Mouse (Mus musculus): ENCODE measurements around the gene Esrrb.

Esrrb gene

DNA sequence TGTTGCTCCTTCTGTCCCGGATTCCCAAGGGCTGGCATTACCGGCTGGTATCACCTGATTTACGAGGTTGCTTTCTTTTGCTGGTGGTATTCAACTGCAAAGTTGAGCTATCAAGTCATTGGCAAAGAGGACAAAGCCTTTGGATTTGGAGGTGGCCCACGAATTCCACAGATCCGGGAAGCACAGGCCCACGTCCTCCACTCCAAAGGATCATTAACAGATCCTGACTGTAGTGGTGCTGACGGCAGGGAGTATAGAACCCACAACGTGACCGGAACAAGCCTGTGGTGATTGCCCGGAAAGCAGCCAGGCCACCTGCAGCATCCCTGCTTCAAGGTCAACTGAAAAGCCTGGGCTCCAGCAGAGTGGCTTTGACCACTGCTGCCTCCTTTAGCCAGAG lies 140.8 kb downstream of the Esrrb start:
- no peak for DNase-seq (ENCODE audit: low spot score)

GRCm38 (mm10) chr12:86503921-86504320 lies 143.0 kb downstream of the Esrrb start:
- DNase-seq (ENCODE audit: low spot score) = no peak

DNA sequence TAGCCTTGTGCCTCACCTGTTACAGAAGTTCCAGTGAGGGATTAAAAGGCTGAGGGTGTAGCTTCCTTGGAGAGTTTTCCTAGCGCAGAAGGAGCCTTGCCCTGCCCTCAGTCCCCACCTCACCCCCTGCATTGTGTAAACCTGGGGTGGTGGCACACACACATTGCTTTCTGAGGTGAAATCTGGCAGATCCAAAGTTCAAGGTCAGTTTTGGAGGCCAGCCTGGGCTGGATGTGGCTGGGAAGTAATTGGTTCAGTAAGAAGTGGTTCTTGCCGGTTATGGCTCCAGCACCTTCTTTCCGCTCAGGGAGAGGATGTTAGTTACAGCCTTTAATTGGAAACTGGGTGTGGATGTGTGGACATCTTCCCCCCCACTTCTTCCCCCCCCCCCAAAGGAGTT lies 143.4 kb downstream of the Esrrb start:
- no peak for DNase-seq (ENCODE audit: low spot score)

DNA sequence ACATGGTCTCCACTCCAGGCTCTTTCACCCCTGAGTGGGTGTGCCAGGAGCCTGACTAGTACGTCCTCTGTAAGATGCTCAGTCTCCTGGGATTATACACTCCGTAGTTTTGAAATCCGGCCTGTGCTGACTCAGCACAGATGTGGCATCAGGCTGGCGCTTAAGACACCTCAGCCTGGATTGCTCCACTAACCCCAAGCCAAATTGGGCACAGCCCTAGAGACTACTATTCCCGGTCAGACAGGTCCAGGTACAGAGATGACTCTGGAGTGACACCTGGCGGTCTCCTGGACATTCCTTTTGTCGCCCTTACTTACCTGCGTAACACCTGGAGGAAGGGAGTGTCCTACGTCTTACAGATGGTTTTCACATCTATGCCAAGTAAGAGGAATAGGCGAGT lies 146.8 kb downstream of the Esrrb start:
- DNase-seq (ENCODE audit: low spot score) = no peak

GRCm38 (mm10) chr12:86508313-86508988 lies 147.5 kb downstream of the Esrrb start:
- no peak for DNase-seq (ENCODE audit: low spot score)

DNA sequence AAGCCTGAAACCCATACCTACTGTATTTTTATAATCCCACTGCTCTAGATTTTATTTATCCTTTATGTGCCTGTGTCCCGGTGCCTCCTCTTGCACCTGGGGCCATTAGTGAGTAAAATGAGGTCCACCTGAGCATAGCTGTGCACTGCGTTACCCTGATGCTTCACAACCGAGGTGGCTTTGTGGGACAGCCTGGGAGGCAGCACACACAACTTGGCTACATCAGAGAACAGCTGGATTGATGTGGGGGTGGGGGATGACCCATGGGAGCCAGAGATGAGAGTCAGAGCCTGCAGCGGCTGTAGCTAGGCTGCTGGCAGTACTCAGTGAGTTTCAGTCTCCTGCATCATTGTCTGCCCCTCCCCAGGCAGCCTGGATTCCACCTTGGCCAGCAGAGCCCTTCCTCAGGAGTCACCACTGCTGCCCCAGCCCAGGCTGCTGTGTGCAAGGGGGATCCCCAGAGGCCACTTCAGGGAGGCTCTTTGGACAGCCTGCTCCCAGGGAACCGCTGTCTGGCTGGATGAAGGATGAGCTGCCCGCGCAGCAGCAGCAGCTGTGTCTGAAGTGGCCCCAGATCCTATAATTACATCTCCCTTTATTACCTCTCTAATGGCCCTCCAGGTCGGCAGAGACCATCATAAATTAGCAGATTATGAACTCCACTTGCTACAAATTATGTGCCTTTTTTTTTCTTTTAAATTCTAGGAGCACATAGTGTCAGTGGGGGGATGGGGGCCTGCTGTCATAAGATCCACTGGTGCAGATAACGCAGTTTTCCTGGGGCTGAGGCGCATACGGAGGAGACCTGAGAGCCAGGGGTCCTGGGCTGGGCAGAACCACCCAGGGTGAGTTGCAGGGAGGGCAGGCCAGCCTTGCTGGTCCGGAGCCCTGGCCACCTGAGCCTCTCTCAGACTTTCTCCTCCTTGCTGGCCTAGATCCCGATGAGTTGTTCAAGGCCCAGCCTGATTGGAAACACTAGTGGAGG lies 148.7 kb downstream of the Esrrb start:
- peak; percentile 83 for DNase-seq (ENCODE audit: low spot score)

GRCm38 (mm10) chr12:86512335-86512734 lies 151.4 kb downstream of the Esrrb start:
- no peak for DNase-seq (ENCODE audit: low spot score)

DNA sequence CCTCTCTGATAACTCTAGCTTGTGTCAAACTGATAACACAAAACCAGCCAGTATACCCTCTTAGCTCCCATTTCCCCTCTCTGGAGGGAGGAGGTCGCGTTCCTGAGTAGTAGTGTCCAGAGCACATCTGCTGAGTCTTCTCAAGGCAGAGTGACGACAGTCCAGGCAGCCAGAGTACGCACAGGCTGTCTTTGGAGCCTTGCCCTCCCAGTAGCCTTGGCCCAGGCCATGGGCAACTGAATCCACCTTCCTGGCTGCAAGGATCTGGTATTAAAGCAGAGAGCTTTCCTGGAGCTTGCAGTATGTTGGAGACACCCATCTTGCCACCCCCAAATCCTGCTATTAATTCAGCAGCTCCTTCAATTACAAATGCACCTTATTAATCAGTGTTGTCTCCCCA lies 152.7 kb downstream of the Esrrb start:
- no peak for DNase-seq (ENCODE audit: low spot score)

GRCm38 (mm10) chr12:86516602-86517001 lies 155.7 kb downstream of the Esrrb start:
- no peak for DNase-seq (ENCODE audit: low spot score)

- no peak for DNase-seq (ENCODE audit: low spot score)
Measured at GRCm38 (mm10) chr12:86517721-86518120, 156.8 kb downstream of the Esrrb start.

DNA sequence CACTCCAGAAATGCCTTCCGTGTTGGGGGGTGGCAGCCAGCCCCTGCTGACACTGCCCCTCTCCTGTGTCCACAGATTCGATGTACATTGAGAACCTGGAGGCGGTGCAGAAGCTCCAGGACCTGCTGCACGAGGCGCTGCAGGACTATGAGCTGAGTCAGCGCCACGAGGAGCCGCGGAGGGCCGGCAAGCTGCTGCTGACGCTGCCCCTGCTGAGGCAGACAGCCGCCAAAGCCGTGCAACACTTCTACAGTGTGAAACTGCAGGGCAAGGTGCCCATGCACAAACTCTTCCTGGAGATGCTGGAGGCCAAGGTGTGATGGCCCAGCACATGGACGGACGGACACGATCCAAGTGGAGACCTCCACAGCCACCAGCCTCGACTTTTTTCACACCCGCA lies 157.8 kb downstream of the Esrrb start:
- peak; percentile 17 for DNase-seq (ENCODE audit: low spot score)

DNA sequence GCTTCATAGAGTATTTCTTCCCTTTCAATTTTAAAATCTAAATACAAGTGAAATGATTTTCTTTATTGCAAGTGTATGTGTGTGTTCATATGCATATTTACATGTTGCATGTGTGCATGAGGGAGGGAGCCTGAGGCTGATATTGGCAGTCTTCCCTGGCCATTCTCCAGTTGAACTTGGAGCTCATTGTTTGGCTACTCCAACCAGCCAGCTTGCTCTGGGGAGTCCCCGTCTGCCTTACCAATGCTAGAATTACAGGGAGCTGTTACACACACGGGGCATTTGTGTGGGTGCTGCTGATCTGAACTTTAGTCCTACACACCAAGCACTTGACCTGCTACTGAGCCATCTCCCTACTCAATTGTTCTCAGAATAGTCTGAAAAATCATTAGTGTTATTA lies 173.4 kb downstream of the Esrrb start:
- no peak for DNase-seq (ENCODE audit: low spot score)

GRCm38 (mm10) chr12:86537799-86538198 lies 176.9 kb downstream of the Esrrb start:
- no peak for DNase-seq (ENCODE audit: low spot score)

GRCm38 (mm10) chr12:86538711-86539110 lies 177.8 kb downstream of the Esrrb start:
- no peak for DNase-seq (ENCODE audit: low spot score)

- DNase-seq (ENCODE audit: low spot score) = no peak
Measured at GRCm38 (mm10) chr12:86539511-86539910, 178.6 kb downstream of the Esrrb start.

DNA sequence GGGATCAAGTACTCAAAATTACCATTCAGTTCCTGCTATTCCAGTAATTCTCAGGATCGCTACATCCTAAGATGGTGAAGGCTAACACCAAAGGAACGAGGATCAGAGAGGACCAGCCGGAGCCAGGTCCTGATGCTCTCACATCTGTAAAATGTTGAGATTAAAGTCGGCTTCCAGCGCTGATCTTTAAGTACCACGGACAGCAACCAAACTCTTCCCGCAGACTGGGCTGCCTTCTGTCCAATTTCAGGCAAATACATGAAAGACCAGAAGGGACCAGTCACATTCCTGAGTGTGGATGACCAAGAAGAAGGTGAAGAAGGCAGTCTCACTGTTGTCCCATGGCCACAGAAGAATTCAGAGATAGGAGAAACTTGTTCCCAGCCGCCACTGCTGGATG lies 186.9 kb downstream of the Esrrb start:
- DNase-seq (ENCODE audit: low spot score) = no peak

DNA sequence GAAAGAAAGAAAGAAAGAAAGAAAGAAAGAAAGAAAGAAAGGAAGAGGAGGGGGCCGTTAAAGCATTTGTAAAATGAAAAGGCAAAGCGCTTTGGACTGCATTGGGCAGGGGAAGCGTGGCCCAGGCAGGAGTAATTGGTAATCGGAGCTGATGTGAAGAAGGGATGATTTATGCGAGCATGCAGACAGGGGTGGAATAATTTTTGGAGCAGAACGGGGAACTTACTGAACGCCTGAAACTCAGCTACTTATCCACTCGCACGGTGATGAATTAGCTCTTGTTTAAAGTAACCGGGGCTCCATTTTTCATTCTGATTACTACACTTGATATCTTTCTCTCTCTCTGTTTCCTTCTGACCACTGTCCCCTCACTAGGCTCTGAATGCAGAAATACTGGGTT lies 192.1 kb downstream of the Esrrb start:
- no peak for DNase-seq (ENCODE audit: low spot score)

- peak; percentile 15 for DNase-seq (ENCODE audit: low spot score)
Measured at GRCm38 (mm10) chr12:86556796-86557517, 196.0 kb downstream of the Esrrb start.

- no peak for DNase-seq (ENCODE audit: low spot score)
Measured at GRCm38 (mm10) chr12:86558889-86559288, 198.0 kb downstream of the Esrrb start.

- DNase-seq (ENCODE audit: low spot score) = no peak
Measured at GRCm38 (mm10) chr12:86562705-86563104, 201.8 kb downstream of the Esrrb start.

DNA sequence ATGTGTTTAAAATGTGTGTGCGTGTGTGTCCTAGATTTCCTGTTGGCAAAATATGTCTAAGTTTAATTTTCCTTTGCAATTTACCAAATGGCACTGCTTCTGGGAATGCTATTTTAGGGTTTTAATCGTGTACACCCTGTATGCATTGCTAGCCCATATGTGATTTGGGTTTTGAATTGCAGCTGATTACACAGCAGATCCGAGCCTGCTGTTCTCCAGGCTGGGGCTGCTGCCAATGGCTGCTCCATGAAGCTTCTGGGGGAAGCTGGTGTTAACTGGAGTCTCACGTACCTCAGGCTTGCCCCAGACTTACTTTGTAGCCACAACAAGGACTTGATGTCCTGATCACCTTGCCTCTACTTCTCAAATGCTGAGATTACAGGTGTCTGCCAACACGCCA lies 205.1 kb downstream of the Esrrb start:
- DNase-seq (ENCODE audit: low spot score) = no peak

Measured in MN1 (cell line).